Mouse (Mus musculus) neutrophil, adult 5-6 weeks (primary cell): ENCODE results near the gene Cct5. TPM values are rescaled to one million over a fixed set of nuclear protein-coding genes. Genes with fewer than 3 reads are reported as not detected.

Source experiments
- ATAC-seq: fragments of 151-379, 151-347 bp; 2 replicates; pipeline ENCODE4 v1.8.0; 2017; ENCODE audit warnings: mild to moderate bottlenecking, moderate TSS enrichment; ENCODE audit not compliant: insufficient number of reproducible peaks, poor library complexity, low FRiP score, severe bottlenecking; ENCODE audit errors: extremely low read depth
- total RNA-seq: library from RNA; stranded (forward); fragments of 200-1000 nt; gene quantifications from 2 replicates; pipeline ENCODE4 v1.2.3, GENCODE M21; 2017

Cct5 gene
- total RNA-seq, 1 experiment from 2014 or later: 164 TPM

DNA sequence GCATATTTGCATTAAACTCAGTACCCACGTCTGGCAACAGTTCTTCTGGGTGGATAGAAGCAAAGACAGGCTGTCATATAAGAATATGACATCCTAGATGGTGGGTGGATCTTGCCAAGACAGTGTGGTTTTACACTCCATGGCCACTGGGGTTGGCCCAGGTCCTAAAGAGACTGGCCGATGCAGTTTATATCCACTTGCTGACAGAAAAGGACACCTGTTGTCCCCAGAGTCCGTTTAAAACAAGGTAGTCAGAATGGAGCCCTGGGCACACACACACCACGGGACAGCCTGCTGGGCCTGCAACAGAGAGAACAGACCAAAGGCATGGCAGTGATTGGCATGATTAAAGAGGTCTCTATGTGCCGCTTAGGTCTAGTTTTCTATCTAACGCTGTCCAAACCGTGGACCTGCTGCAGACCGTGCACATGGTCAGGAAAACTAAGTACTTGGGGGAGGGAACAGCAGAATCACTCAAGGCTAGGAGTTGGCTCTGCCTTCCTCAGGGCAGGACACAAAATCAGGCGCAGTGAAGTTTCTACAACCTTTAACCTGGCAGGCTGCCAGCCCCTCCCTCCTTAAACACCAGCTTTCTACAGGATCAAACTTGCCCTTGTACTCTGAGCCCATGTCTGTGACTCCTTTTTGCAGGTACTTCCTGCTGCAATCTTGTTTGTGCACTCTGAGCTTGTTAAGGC is 32.1 kb downstream of the Cct5 start:
- ATAC-seq: no peak

DNA sequence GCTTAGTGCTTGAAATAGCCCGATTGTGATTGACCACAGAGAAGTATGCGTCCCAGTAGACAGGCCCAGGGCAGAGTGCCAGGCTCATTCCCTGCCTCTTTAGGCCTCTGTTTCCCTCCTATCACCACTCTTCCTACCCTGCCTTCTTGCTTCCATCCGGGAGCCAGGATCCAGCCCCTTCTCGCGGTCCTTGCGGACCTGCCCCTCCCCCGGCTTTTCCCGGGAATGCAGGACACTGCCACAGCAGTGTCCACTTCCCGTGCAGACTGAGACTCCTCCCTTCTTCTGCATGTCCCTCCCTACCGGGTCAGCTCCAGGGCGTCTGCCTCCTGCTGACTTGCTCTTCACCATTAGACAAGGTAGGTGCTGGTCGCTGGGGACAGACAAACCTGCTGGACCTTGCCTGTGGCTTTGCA is 33.0 kb downstream of the Cct5 start:
- ATAC-seq: no peak

DNA sequence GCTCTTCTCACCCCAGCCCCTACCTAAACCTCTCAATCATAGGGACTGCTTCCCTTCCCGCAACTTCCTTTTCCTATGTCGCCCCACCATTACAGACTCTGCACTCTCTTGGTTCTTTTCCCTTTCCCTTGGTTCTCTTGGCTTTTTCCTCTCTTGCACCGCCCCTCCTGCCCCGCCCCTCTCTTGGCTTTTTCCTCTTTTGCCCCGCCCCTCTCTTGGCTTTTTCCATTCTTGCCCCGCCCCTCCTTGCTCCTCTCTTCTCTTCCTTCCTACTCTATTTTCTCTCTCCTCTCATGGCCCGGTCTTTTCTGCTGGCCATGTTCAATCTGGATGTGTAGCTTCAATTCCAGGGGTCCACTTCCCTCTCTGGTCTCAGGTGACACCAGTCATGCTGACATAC is 34.2 kb downstream of the Cct5 start:
- no peak for ATAC-seq

DNA sequence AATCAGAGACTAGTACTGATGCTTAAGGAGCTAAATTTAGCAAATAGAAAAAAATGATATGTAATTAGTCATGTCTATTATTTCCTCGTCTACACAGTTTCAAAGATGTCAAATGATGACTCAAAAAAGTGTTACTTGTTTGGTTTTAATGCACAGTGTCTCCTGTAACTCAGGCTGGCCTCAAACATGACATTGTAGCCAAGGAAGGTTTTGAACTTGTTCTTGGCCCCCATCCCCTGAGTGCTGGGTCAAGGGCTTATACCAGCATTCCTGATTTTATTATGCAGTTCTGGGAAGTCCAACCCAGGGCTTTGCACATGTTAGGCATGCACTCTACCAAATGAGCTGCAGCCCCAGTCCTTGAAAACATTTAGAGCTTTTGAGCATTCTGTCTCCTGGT is 35.8 kb downstream of the Cct5 start:
- ATAC-seq: no peak

DNA sequence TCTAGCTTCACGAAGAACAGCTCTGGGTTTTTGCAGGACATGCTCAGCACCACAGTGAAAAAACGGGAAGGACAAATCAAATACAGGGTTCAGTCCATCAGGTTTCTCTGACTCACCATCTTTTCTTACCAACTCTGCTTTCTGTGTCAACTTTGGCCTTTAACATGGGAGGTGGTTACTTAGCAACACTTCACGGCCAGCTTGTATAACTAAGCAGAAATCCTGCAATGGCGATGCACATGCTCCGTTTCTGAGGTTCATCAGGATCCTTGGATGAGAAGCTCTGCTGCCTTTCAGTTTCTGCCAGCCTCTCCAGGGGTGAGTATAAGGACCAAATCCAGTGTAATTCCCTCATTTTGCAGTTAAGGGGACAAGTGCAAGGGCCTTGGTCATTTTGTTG is 36.4 kb downstream of the Cct5 start, which contains the start of gene Cmbl:
Cmbl (plus strand) TSS at position 206 of the 400 bp plus-strand sequence.
- ATAC-seq: no peak

DNA sequence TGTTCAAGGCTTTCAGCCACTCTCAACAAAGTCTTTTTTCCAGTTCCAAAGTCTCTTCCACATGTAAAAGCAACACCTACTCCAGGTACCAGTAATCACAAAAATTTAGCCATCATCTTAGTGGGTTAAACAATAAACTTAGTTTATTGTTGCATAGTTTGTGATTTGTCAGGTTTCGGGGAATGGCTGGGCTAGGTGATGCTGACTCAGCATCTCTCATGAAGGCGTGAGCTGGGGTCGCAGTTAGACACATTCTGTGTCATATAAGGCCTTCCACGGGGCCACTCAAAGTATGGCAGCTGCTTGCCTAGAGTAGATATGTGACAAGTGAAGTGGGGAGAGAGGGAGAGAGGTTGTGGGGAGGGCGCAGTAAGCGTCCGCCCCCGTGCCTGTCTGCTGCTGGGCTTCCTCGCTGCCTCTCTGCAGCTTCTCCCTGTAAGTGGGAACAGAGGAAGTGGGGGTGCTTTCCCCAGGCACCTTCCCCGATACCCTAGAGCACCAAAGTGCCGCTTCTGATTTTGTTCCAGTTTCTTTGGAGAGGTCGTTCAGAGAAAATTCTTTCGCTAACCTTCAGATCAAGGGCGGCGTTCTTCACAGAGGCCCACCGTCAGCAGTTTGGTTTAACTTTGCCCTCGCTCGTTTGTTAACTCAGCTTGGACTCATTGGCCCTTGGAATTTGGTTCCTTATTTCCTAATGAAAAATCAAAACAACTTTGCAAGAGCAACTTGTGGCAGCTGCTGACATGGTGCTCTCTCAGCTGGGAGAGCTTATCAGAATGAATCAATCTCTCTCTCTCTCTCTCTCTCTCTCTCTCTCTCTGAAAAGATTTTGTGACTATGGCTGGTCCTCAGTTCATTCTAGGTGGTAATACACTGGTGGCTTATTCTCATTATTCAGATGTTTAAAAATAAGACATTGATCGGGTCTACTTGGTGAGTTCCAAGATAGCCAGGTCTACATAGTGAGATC is 37.7 kb downstream of the Cct5 start:
- ATAC-seq: no peak

DNA sequence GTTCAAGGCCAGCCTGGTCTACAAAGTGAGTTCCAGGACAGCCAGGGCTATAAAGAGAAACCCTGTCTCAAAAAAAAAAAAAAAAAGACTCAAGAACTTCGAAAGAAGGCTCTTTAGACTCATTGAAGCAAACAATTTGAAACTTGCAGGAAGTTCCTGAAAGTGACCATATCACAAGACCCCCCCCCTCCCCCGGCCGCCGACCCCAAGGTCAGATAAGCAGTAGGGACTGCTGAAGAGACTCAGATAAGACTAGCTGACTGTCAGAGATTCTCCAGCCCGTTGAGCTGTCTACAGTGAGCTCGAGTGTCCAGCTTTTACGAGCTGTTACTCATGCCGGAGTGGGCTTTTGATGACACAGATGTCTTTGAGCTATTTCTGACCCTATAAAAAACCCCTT is 38.8 kb downstream of the Cct5 start:
- no peak for ATAC-seq

DNA sequence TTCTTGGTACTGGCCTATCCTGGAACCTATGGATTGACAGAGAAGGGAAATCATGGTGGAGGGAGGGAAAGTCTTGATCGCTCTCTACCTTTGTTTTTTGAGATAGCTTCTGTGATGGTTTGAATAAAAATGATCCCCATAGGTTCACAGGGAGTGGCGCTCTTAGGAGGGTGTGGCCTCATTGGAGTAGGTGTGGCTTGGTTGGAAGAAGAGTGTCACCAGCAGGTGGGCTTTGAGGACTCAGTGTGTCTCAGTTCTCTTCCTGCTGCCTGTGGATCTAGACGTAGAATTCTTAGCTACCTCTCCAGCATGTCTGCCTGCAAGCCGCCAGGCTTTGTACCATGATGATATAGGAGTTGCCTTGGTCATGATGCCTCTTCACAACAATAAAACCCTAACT is 39.6 kb downstream of the Cct5 start:
- ATAC-seq: no peak

DNA sequence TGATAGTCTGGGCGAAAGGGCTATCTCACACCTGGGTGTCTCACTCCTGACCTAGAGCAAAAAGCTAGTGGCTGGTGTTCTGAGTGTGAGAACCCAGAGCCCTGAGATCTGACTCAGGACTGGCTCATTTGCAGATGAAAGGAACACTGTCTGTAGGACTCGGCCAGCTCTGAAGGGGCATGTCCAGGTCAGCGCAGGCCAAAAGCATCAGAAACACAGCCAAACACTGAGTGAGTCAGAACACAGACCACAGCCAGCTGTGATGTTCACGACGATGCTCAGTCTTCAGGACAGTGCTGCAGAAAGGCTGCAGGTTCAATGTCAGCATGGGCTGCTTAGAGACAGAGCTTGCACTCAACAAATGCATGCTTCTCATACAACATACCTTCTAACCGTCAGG is 40.2 kb downstream of the Cct5 start:
- ATAC-seq: no peak

DNA sequence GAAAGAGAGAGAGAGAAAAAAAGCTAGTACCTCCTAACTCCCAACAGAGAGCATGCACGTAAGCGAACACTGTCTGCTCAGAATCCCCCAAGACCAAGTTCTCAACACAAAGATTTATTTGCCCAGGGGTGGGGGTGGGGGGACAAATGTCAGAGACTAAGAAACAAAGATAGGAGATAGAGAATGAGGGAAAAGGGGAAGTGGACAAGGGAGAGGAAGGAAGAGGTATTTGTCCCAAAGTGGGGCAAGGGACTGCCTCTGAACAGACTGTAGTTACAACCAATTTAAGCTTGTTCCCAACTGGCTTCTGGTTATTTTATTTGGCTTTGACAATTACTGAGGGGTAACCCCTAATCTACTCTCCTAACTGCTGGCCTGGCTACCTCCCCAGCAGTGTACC is 46.7 kb downstream of the Cct5 start:
- ATAC-seq: no peak

DNA sequence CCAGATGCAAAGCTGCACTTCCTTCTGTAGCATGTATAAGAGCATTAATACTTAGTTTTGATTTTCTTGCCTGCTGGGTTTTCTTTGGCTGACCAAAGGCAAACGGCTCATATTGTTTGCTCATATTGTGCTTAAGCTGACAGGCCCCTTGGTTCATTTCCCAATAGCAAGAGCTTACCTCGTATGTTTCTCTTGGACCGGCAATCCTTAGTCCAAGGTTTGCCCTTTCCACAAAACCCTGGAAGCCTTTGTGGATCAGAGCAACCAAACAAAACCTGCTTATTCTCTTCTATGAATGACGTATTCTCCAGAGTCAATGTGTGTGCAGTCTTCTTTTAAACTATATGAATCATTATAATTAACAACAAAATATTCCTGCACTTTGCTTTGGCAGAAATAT is 51.2 kb downstream of the Cct5 start:
- no peak for ATAC-seq

DNA sequence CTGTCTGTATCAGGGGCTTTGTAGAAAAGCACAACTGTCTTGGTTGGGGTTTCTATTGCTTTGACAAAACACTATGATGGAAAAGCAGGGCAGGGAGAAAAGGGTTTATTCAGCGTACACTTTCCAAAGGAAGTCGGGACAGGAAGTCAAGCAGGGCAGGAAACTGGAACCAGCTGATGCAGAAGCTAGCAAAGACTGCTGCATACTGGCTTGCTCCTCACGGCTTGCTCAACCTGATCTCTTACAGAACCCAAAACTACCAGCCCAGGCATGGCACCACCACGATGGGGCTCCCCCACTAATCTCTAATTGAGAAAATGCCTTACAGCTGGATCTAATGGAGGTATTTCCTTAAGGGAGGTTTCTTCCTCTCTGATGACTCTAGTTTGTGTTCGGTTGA is 54.2 kb downstream of the Cct5 start:
- ATAC-seq: no peak

DNA sequence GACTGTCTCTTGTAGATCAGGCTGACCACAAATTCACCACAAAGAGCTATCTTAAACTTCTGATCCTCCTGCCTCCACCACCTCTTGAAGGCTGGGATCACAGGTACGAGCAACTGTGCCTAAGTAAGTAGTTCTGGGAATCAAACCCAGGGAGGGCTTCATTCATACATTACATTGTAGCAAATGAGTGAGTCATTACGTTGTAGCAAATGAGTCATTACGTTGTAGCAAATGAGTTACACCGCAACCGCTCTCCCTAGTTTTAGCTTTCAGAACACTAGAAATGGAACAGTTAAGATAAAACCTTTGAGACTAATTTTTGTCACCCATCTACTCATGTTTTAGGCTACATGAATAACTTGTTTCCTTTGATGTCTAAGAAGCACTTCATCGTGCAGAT is 55.3 kb downstream of the Cct5 start:
- ATAC-seq: no peak

DNA sequence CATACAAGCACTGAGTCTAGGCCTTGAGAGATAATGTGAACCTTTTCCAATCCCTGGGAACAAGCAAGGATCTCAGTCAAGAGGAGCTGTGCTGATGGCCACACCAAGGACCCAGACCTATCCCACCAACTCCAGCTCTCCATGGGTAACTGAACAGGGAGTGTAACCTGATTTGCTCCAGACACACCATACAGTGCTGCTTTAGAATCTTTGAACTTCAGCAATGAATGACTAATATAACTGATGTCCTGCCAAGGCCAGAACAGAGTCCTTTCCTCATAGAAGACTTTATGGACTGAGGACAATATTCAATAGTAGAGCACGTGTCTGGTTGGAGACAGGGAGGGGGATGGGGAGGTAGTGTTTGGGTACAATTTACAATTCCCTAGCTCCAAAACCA is 56.5 kb downstream of the Cct5 start:
- ATAC-seq: no peak

DNA sequence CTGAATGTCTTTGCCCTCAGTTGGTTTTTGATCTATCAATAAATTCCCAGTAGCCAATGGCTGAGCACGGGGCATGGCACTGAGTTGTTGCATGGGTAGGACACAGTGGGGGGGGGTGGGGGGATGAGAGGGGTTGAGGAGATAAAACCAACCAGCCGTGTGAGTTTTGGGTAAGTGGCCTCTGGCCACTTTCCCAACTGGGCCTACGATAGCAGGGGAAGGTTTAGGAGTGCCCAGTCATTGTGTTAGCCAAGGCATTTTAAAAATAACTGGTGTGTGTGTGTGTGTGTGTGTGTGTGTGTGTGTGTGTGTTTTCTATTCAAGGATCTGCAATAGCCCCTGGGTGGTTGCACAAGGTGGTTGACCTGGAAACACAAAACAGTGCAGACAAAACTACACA is 58.4 kb downstream of the Cct5 start:
- ATAC-seq: no peak

DNA sequence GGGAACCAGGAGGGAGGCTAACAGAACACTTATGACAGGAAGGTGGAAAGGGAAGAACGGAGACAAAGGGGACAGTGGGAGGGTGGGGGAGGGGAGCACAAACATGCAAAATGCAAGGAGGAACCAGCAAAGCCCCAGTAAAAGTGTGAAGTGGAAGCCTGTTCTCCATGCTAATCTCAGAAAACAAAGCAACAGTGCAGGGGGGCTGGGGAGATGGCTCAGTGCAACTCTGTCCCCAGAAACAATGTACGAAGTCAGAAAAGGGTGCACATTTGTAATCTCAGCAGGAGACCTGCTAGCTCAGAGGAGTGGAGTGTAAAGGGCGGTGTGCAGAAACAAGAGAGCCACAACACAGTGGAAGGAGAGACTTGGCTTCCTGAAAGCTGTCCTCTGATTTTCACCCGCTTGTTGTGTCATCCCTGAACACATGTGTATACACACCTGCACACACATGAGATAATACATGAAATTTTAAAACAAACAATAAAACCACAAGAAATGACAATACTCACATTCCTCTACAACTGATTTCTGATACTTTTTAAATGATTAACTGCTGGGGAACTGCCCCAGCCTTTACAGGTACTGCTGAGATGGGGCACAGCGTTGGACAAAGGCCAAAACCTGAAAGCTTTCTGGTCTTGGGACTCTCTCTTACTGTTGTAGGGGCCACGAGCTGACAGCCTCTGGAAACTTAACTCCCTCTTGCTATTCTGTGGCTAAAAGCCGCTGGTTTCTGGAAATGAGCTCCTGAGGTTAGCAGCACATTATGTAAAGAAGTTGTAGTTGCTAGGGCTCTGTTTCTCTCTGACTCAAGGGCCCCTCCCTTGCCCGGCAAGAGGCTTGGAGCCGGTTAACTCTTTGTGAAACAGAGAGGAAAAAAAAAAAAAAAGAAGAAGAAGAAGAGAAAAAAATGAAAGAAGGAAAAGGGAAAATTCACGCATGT is 59.3 kb downstream of the Cct5 start:
- no peak for ATAC-seq
